Mouse (Mus musculus) urinary bladder, postnatal 25 days (tissue): ENCODE measurements around the gene Dbr1.
A peak's percentile ranks its signal among the peaks of the same experiment; 100 is the strongest.

ENCODE experiments used
- DNase-seq: peaks from one replicate; pipeline ENCODE4 v3.0.0; 2022; ENCODE audit warnings: low spot score

Gene Dbr1

DNA sequence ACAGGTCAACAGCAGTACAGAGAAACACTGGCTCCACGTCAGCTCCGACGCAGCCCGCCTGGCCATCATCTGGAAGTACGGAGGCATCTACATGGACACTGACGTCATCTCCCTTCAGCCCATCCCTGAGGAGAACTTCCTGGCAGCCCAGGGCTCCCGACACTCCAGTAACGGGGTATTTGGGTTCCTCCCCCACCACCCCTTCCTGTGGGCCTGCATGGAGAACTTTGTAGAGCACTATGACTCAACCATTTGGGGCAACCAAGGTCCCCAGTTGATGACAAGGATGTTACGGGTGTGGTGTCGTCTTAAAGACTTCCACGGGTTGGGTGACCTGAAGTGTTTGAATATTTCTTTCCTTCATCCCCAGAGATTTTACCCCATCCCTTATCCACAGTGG is 44.6 kb downstream of the Dbr1 start:
- no peak for DNase-seq

GRCm38 (mm10) chr9:99622034-99622433 is 46.4 kb downstream of the Dbr1 start:
- DNase-seq, result no peak

- no peak for DNase-seq
Measured at GRCm38 (mm10) chr9:99622966-99623365, 47.4 kb downstream of the Dbr1 start.

- no peak for DNase-seq
Measured at GRCm38 (mm10) chr9:99624117-99624516, 48.5 kb downstream of the Dbr1 start.

GRCm38 (mm10) chr9:99628581-99628980 is 53.0 kb downstream of the Dbr1 start:
- no peak for DNase-seq

DNA sequence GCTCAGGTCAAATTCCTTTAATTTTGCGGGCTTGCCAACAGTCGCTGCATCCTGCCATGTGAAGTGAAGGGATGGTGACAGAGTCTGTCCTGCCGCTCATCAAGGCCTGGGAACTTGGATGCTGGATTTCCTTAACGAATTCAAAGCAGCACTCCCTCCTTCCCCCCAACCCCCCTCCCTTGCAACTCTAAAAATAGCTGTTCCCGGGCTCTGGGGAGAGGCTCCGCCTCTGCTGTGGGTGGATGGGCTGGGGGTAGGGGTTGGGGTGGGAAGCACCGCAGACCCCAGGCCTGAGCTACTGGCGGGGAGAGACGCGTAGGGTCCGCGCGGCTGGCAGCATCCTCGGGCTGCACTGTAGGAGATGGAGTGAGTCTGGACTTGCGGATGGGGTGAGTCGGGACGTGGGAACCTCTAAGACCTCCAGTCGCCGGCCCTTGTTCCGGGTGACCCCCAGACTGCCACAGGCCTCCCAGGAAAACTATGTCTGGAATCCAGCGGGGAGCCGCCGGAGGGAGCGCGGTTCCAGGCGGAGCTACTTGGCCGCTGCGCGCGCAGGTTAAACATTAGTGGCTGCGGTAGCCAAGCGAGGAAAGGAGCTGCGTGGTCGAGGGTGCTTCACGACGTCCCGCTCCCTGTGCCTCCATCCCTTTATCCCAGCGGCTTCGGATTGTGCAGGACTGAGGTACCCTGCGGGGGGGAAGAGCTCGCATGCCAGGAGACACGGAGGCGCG is 53.8 kb downstream of the Dbr1 start, which contains the start of gene Dzip1l:
Dzip1l (plus strand) TSS at position 216 of the 731 bp plus-strand sequence.
- peak; percentile 75 for DNase-seq

DNA sequence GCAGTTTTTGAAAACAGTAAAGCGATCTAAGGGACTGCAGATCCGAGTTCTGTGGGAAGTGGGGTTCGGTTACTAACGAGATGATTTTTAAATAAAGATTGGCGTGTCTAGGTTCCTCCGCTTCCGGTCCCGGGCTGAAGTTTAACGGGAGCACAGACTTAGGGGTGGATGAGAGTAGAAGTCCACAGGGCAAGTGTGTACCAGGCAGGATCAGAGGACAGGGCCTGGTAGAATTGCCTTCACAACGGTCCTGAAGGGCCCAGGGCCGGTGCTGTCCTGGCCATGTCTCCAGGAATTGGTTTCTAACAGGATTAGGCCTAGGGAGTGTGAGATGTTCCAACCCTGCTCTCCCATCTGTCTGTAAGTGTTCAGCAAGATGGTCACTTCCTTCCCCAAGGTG is 54.5 kb downstream of the Dbr1 start:
- no peak for DNase-seq

DNA sequence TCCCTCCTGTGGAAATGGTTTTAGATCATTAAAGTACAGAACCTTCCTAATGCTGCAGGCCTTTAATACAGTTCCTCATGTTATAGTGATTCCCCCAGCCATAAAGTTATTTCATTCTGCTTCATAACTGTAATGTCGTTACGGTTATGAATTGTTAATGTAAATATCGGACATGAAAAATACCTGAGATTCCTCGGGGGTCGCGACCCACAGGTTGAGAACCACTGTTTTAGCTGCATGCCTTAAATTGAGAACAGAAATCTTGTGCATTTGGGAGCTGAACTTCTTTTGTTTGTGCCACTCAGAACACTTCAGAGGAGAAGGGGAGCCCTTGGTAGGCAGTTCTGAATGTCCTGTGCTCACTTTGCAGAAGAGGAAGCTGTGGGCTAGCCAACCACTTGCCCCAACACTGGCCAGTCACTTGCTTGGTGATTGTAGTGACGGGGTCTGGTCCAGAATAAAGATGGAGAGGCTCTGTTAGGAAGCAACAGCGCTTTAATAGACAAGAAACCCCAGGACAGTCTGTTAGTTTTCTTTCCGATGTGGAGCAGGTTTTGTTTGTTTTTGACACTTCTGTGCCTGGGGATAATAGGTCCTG is 55.0 kb downstream of the Dbr1 start:
- DNase-seq, result no peak

- no peak for DNase-seq
Measured at GRCm38 (mm10) chr9:99631781-99632180, 56.2 kb downstream of the Dbr1 start.

- DNase-seq, result no peak
Measured at GRCm38 (mm10) chr9:99632264-99632663, 56.7 kb downstream of the Dbr1 start.
